Mouse (Mus musculus): ENCODE data around the gene Tbx10.

DNA sequence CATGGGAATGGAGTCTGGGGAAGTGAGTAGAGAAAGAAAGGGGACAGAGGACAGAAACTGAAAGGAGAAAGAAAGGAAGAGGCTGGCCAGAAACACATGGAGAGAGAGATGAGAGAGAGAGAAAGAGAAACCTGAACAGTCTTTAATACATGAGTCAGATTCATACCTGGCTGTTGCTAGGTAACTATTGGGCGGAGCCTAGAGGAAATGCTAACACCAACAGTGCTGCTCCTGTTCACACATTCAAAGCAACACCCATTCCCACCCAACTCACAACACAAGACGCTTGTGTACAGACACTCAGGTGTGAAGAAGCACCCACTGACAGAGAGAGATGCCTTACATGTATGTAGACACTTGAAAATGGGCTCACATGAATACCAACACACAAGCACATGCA is 16.7 kb upstream of the Tbx10 start:
- no peak for TF ChIP-seq CTCF (IDR thresholded peaks at IDR 0.05; ENCODE audit: insufficient read depth, low read length)
- no peak for TF ChIP-seq POLR2A (IDR thresholded peaks at IDR 0.05; ENCODE audit: borderline replicate concordance, extremely low read depth, low read depth, low read length)
